Comparison of ENCODE assay signal across 8 mouse cellular contexts in genomic region chr7:73398806-73399442, GRCm38 (mm10). TPM values are rescaled to one million over a fixed set of nuclear protein-coding genes. Genes with fewer than 3 reads are reported as not detected.
DNase-seq lines count a peak whose midpoint lies in the region; ATAC-seq and TF ChIP-seq lines count a peak whose summit lies in the region.

No protein-coding gene starts in this region.

- WGBS in forebrain, embryonic 13.5 days: 4% methylated on average over 19 of the region's 19 CpGs
- WGBS in limb, embryonic 13.5 days: 9% methylated on average over 19 of the region's 19 CpGs
- WGBS in small intestine, adult 2 months: 8% methylated on average over 19 of the region's 19 CpGs

- intact Hi-C loops in left cerebral cortex, adult 2 months (cut with DNase I): loop anchor here (1.0 to 5.0 kb wide), 2 partner anchors 362 to 999 kb away; no protein-coding TSS in a partner anchor
- intact Hi-C loops in left cerebral cortex, postnatal 25 days (cut with DNase I): loop anchor here (5.0 kb wide), 1 partner anchor 997 kb away; no protein-coding TSS in a partner anchor

- H3K4me3 ChIP-seq in left cerebral cortex, adult 2 months: peak overlapping the region; percentile 44
- H3K4me3 ChIP-seq in forebrain, embryonic 13.5 days: peak overlapping the region; percentile 35
- peak overlapping the region; percentile 32 for H3K4me3 ChIP-seq in limb, embryonic 13.5 days
- peak overlapping the region; percentile 34 for H3K4me3 ChIP-seq in small intestine, adult 2 months (ENCODE audit: low read depth, low read length)

- TF ChIP-seq POLR2A in small intestine, adult 2 months (IDR thresholded peaks at IDR 0.05; ENCODE audit: low read depth, low read length): no peak

- H3K36me3 ChIP-seq in forebrain, embryonic 13.5 days (ENCODE audit: poor library complexity, severe bottlenecking): peaks cover 11% of the 10 kb centered on the region
- H3K36me3 ChIP-seq in limb, embryonic 13.5 days: peaks cover 23% of the 10 kb centered on the region
- H3K36me3 ChIP-seq in small intestine, adult 2 months (ENCODE audit: control insufficient read depth, insufficient read depth, low read length): no peaks in the 10 kb centered on the region

- peak; percentile 2; the same call in 1 of the 2 replicates for ATAC-seq in forebrain, embryonic 13.5 days
- ATAC-seq in limb, embryonic 13.5 days (ENCODE audit: low FRiP score, low read depth): no peak

- no peak for DNase-seq in left cerebral cortex, adult 2 months (ENCODE audit: extremely low spot score in 1 of 2, low spot score in 2 of 2)
- DNase-seq in left cerebral cortex, postnatal 25 days (ENCODE audit: low spot score in 2 of 2): no peak
- DNase-seq in urinary bladder, adult 2 months (ENCODE audit: low spot score): no peak
- no peak for DNase-seq in layer of hippocampus, adult 9-11 months
- no peak for DNase-seq in layer of hippocampus, postnatal 14 days (ENCODE audit: low spot score in 2 of 2)

- peak overlapping the region; percentile 58 for H3K4me2 ChIP-seq in forebrain, embryonic 13.5 days
- peak overlapping the region; percentile 65 for H3K4me2 ChIP-seq in limb, embryonic 13.5 days (replicated peaks)

- H3K27ac ChIP-seq in left cerebral cortex, adult 2 months: peak overlapping the region; percentile 63
- peak overlapping the region; percentile 84 for H3K27ac ChIP-seq in forebrain, embryonic 13.5 days
- H3K27ac ChIP-seq in limb, embryonic 13.5 days: peak overlapping the region; percentile 23; the same call in 1 of the 2 replicates
- no peak overlapping the region for H3K27ac ChIP-seq in small intestine, adult 2 months (ENCODE audit: insufficient read depth, low read depth, low read length)

- no peak for TF ChIP-seq CTCF in left cerebral cortex, adult 2 months (IDR thresholded peaks at IDR 0.05)
- no peak for TF ChIP-seq CTCF in small intestine, adult 2 months (IDR thresholded peaks at IDR 0.05; ENCODE audit: extremely low read depth, insufficient read length, insufficient replicate concordance, low read depth, low read length)

- H3K4me1 ChIP-seq in forebrain, embryonic 13.5 days: peaks cover 92% of the 10 kb centered on the region
- H3K4me1 ChIP-seq in limb, embryonic 13.5 days: peaks cover 90% of the 10 kb centered on the region
- H3K4me1 ChIP-seq in small intestine, adult 2 months (ENCODE audit: control insufficient read depth, insufficient read depth, insufficient read length, low read length): peaks cover 15% of the 10 kb centered on the region

- H3K9ac ChIP-seq in forebrain, embryonic 13.5 days: peak overlapping the region; percentile 37
- peak overlapping the region; percentile 50 for H3K9ac ChIP-seq in limb, embryonic 13.5 days

- no peaks in the 10 kb centered on the region for H3K9me3 ChIP-seq in forebrain, embryonic 13.5 days (replicated peaks)
- no peaks in the 10 kb centered on the region for H3K9me3 ChIP-seq in limb, embryonic 13.5 days

- no peaks in the 10 kb centered on the region for H3K27me3 ChIP-seq in forebrain, embryonic 13.5 days
- no peaks in the 10 kb centered on the region for H3K27me3 ChIP-seq in limb, embryonic 13.5 days
- peaks cover 7% of the 10 kb centered on the region; the same call in 1 of the 2 replicates for H3K27me3 ChIP-seq in small intestine, adult 2 months (ENCODE audit: control insufficient read depth, insufficient read depth, low read length)

RNA-seq across cellular contexts. Expression of gene Rgma, which starts 23.6 kb away (rescaled TPM):
- total RNA-seq in left cerebral cortex, adult 2 months (2021): 10 to 100 TPM; 52.3 to 54.6 TPM
- total RNA-seq in left cerebral cortex, postnatal 25 days (2021): 10 to 100 TPM; 62.3 to 66.1 TPM
- 24.7 and 27.6 TPM in 2 replicates for polyA plus RNA-seq in forebrain, embryonic 13.5 days (2015; fragmentation: Nextera tagmentation; extraction: Ambion mirVana)
- polyA plus RNA-seq in limb, embryonic 13.5 days (2015; fragmentation: Nextera tagmentation; extraction: Ambion mirVana): 25.3 and 25.6 TPM in 2 replicates
- 10.8 and 11.1 TPM in 2 replicates for polyA plus RNA-seq in small intestine, adult 2 months (2012; rRNA removed)
- polyA plus RNA-seq in urinary bladder, adult 2 months (2012; rRNA removed): 7.2 and 18.5 TPM in 2 replicates
- total RNA-seq in layer of hippocampus, postnatal 14 days (2021): 10 to 100 TPM; 60.2 to 66.3 TPM
